Mouse (Mus musculus) megakaryocyte, adult 5-6 weeks (primary cell): ENCODE measurements around the gene 2410015M20Rik. TPM values are rescaled to one million over a fixed set of nuclear protein-coding genes. Genes with fewer than 3 reads are reported as not detected.
A peak's percentile ranks its signal among the peaks of the same experiment; 100 is the strongest.

ENCODE experiments used
- ATAC-seq: 2 replicates; pipeline ENCODE4 v1.8.0; 2016; ENCODE audit warnings: mild to moderate bottlenecking, inconsistent platforms; ENCODE audit not compliant: poor library complexity, severe bottlenecking
- total RNA-seq, 2 experiments: library from RNA; stranded (forward) in 1 of 2; stranded (reverse) in 1 of 2; fragments of 153-499, 151-499 nt in 1 of 2; fragments of 221-1000, 200-1000 nt in 1 of 2; gene quantifications; 2 replicates each; pipeline versions ENCODE4 v1.2.3 to v1.2.4; 2015 to 2017

Gene 2410015M20Rik
- total RNA-seq, 2 experiments from 2014 or later = 43.6 to 48.3 TPM

GRCm38 (mm10) chr17:56583071-56583470 is 26.5 kb downstream of the 2410015M20Rik start:
- peak; percentile 16; the same call in 1 of the 2 replicates for ATAC-seq

- no peak for ATAC-seq
These were observed 36.6 kb downstream of the 2410015M20Rik start for GRCm38 (mm10) chr17:56572939-56573338.

GRCm38 (mm10) chr17:56572154-56572553 is 37.4 kb downstream of the 2410015M20Rik start:
- ATAC-seq = no peak

- no peak for ATAC-seq
These were observed 39.3 kb downstream of the 2410015M20Rik start for GRCm38 (mm10) chr17:56570287-56570686.

GRCm38 (mm10) chr17:56567370-56567769 is 42.2 kb downstream of the 2410015M20Rik start:
- no peak for ATAC-seq

GRCm38 (mm10) chr17:56566918-56567317 is 42.7 kb downstream of the 2410015M20Rik start:
- no peak for ATAC-seq

GRCm38 (mm10) chr17:56566293-56566692 is 43.3 kb downstream of the 2410015M20Rik start:
- no peak for ATAC-seq

- no peak for ATAC-seq
These were observed 47.7 kb downstream of the 2410015M20Rik start for GRCm38 (mm10) chr17:56561866-56562265.

GRCm38 (mm10) chr17:56560131-56560530 is 49.4 kb downstream of the 2410015M20Rik start:
- no peak for ATAC-seq

GRCm38 (mm10) chr17:56559386-56559785 is 50.2 kb downstream of the 2410015M20Rik start:
- ATAC-seq = no peak

GRCm38 (mm10) chr17:56558448-56558847 is 51.1 kb downstream of the 2410015M20Rik start:
- ATAC-seq = peak; percentile 66

Other genes starting within 250 kb of the 2410015M20Rik start
- 18.1 and 18.6 TPM in 2 replicates for gene Ptprs, start 133.3 kb downstream of the 2410015M20Rik start, total RNA-seq (2015)
- 17.3 and 52.6 TPM in 2 replicates for gene Ptprs, start 133.3 kb downstream of the 2410015M20Rik start, total RNA-seq (2017)
- not detected in 2 replicates for gene Znrf4, start 97.3 kb downstream of the 2410015M20Rik start, total RNA-seq (2015)
- gene Znrf4, start 97.3 kb downstream of the 2410015M20Rik start, total RNA-seq (2017) = not detected in 2 replicates
- gene Gm20219, start 55.4 kb downstream of the 2410015M20Rik start, total RNA-seq (2015) = 0.71 and 1.2 TPM in 2 replicates
- gene Gm20219, start 55.4 kb downstream of the 2410015M20Rik start, total RNA-seq (2017) = 0.44 and 0.49 TPM in 2 replicates
- 54.5 and 68.8 TPM in 2 replicates for gene Safb2, start 25.2 kb downstream of the 2410015M20Rik start, total RNA-seq (2015)
- gene Safb2, start 25.2 kb downstream of the 2410015M20Rik start, total RNA-seq (2017) = 78.1 and 92.6 TPM in 2 replicates
- gene Safb, start 24.9 kb downstream of the 2410015M20Rik start, total RNA-seq (2015) = 53.5 and 59.6 TPM in 2 replicates
- gene Safb, start 24.9 kb downstream of the 2410015M20Rik start, total RNA-seq (2017) = 65.8 and 76.1 TPM in 2 replicates
- 757 and 782 TPM in 2 replicates for gene Rpl36, start 3.6 kb upstream of the 2410015M20Rik start, total RNA-seq (2015)
- 1,133 and 1,354 TPM in 2 replicates for gene Rpl36, start 3.6 kb upstream of the 2410015M20Rik start, total RNA-seq (2017)
- 9.1 TPM in 2 replicates for gene Lonp1, start 17.1 kb upstream of the 2410015M20Rik start, total RNA-seq (2015)
- 19.5 and 23.4 TPM in 2 replicates for gene Lonp1, start 17.1 kb upstream of the 2410015M20Rik start, total RNA-seq (2017)
- gene Catsperd, start 18.4 kb upstream of the 2410015M20Rik start, total RNA-seq (2015) = 0.18 TPM in 1 of 2 replicates, not detected in the other
- gene Catsperd, start 18.4 kb upstream of the 2410015M20Rik start, total RNA-seq (2017) = not detected in 2 replicates
- gene Ranbp3, start 63.5 kb upstream of the 2410015M20Rik start, total RNA-seq (2015) = 20.2 and 25.0 TPM in 2 replicates
- 52.9 and 60.9 TPM in 2 replicates for gene Ranbp3, start 63.5 kb upstream of the 2410015M20Rik start, total RNA-seq (2017)
- gene Ndufa11, start 108.0 kb upstream of the 2410015M20Rik start, total RNA-seq (2015) = 108 and 113 TPM in 2 replicates
- gene Ndufa11, start 108.0 kb upstream of the 2410015M20Rik start, total RNA-seq (2017) = 77.8 and 92.8 TPM in 2 replicates
- 3.6 and 4.1 TPM in 2 replicates for gene Vmac, start 108.3 kb upstream of the 2410015M20Rik start, total RNA-seq (2015)
- gene Vmac, start 108.3 kb upstream of the 2410015M20Rik start, total RNA-seq (2017) = 2.7 and 2.8 TPM in 2 replicates
- not detected in 2 replicates for gene Nrtn, start 147.8 kb upstream of the 2410015M20Rik start, total RNA-seq (2015)
- not detected in 2 replicates for gene Nrtn, start 147.8 kb upstream of the 2410015M20Rik start, total RNA-seq (2017)
- 8.4 and 8.7 TPM in 2 replicates for gene Dus3l, start 155.0 kb upstream of the 2410015M20Rik start, total RNA-seq (2015)
- gene Dus3l, start 155.0 kb upstream of the 2410015M20Rik start, total RNA-seq (2017) = 10.5 and 14.6 TPM in 2 replicates
- gene Prr22, start 160.5 kb upstream of the 2410015M20Rik start, total RNA-seq (2015) = 0.32 and 0.85 TPM in 2 replicates
- not detected in 2 replicates for gene Prr22, start 160.5 kb upstream of the 2410015M20Rik start, total RNA-seq (2017)
- gene Rfx2, start 221.2 kb upstream of the 2410015M20Rik start, total RNA-seq (2015) = 5.0 and 5.2 TPM in 2 replicates
- 1.7 and 2.8 TPM in 2 replicates for gene Rfx2, start 221.2 kb upstream of the 2410015M20Rik start, total RNA-seq (2017)